Mouse (Mus musculus) lung, postnatal 0 days (tissue): ENCODE measurements at regions not wholly inside any gene's neighbourhood (a gene's known extent, or its start where the extent isn't known, plus 50 kb on each side); places are given as distances from the start of the nearest gene placed in this dataset.
A peak's percentile ranks its signal among the peaks of the same experiment; 100 is the strongest.

ENCODE experiments used
- ATAC-seq: fragments of 200-750 bp; cut with Nextera tagmentation; 2 replicates; pipeline ENCODE4 v1.8.0; 2017; ENCODE audit warnings: moderate library complexity
- DNase-seq: peaks from one replicate; pipeline ENCODE4 v3.0.0-alpha.2; 2016; ENCODE audit warnings: low spot score
- H3K27ac ChIP-seq: fragments of 300-500 bp; sonication (generic); 2 replicates; pipeline ENCODE4 v1.5.1; 2014; ENCODE audit warnings: antibody characterized with exemption, mild to moderate bottlenecking, low read length, mixed read lengths
- H3K27me3 ChIP-seq: fragments of 300-500 bp; sonication (generic); replicated peaks from 2 replicates; pipeline ENCODE4 v1.6.1; 2014; ENCODE audit warnings: low read length, mixed read lengths; ENCODE audit not compliant: insufficient read depth
- H3K36me3 ChIP-seq: fragments of 300-500 bp; sonication (generic); 2 replicates; pipeline ENCODE4 v1.6.1; 2014; ENCODE audit warnings: low read length, mixed read lengths; ENCODE audit not compliant: insufficient read depth
- H3K4me1 ChIP-seq: fragments of 300-500 bp; sonication (generic); 2 replicates; pipeline ENCODE4 v1.6.1; 2014; ENCODE audit warnings: antibody characterized with exemption, low read depth, low read length, mixed read lengths; ENCODE audit not compliant: insufficient read depth
- H3K4me2 ChIP-seq: fragments of 300-500 bp; sonication (generic); replicated peaks from 2 replicates; pipeline ENCODE4 v1.6.1; 2014; ENCODE audit warnings: low read depth, mild to moderate bottlenecking, low read length, moderate library complexity, mixed read lengths
- H3K4me3 ChIP-seq: fragments of 300-500 bp; sonication (generic); 2 replicates; pipeline ENCODE4 v1.5.1; 2014; ENCODE audit warnings: low read depth, low read length
- H3K9ac ChIP-seq: fragments of 300-500 bp; sonication (generic); replicated peaks from 2 replicates; pipeline ENCODE4 v1.6.1; 2014; ENCODE audit warnings: low read depth, mild to moderate bottlenecking
- H3K9me3 ChIP-seq: fragments of 300-500 bp; sonication (generic); 2 replicates; pipeline ENCODE4 v1.6.1; 2016; ENCODE audit warnings: low read length, mixed read lengths
- CTCF ChIP-seq: IDR thresholded peaks from 2 replicates; pipeline ENCODE4 v1.5.1; 2016; ENCODE audit warnings: antibody characterized with exemption, mild to moderate bottlenecking
- EP300 ChIP-seq: IDR thresholded peaks from 2 replicates; pipeline ENCODE4 v1.6.1; 2016; ENCODE audit warnings: antibody characterized with exemption, mild to moderate bottlenecking, control low read depth
- WGBS: fragments of 180-500 bp; shearing (Covaris S2); extraction: QIAGEN DNeasy Blood & Tissue Kit; methylation state at CpG from one replicate; pipeline ENCODE4 v1.1.7; 2014; 5-methylcytosine and 5-hydroxymethylcytosine counted together

DNA sequence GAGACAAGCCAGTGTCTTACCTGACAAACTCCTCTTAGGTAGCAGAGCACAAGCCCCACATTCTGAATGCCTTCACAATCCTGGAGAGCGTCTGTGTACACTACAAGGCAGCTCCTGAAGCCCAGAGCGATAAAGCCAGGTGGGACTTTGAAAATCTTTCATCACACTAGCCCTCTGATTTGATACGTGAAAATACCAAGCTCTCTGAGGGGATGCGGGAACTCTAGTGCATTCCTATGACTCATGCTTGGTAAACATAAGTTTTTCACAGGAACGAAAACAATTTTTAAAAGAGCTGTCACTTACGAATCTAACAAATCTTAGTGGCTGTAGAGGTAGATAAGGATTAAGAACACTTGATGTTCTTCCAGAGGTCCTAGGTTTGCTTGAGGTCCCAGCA, 108.6 kb upstream of the Peli1 start:
- no peak for TF ChIP-seq CTCF
- TF ChIP-seq EP300 = peak; percentile 99
- Histone ChIP-seq H3K9me3 (no peaks in the 10 kb centered on the region), H3K27me3 (no peaks in the 10 kb centered on the region), H3K4me1 (no peaks in the 10 kb centered on the region), H3K9ac (no peak overlapping the region), H3K36me3 (no peaks in the 10 kb centered on the region), H3K4me2 (no peak overlapping the region), H3K27ac (peak overlapping the region; percentile 71), H3K4me3 (no peak overlapping the region)
- 49% methylated on average over 6 of the region's 6 CpGs for WGBS
- DNase-seq (peak; percentile 81), ATAC-seq (peak; percentile 94)

DNA sequence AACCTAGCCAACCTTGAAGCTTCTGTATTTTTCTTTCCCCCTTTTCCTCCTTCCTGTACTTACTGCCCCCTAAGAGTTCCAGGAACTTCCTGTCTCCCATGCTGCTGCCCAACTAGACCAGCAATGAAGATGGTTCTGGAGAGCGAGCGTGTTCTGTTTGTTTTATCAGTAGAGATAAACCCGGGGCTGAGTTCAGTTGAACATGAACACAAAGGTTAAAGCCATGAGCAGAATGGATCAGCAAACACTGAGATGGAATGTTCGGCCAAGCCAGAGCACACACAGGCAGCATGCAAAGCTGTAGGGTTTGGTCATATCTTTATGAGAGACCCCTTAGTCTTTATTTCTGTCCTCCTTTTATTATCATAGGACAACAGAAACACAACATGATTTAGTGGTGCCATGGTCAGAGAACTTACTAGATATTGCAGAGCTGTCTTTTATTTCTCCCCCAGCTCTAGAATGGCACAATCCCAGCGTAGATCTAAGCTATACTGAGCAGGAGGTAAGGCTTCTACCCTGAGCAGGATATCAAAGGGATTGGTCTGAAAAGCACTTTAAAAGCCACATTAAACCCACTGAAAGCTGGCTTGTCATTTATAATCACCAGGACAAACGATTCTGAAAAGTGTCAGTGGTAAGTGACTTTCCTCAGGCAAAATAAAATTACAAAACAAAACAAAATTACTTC, 105.9 kb upstream of the Peli1 start:
- Histone ChIP-seq H3K4me2 (no peak overlapping the region), H3K9ac (no peak overlapping the region), H3K4me1 (no peaks in the 10 kb centered on the region), H3K4me3 (no peak overlapping the region), H3K9me3 (no peaks in the 10 kb centered on the region), H3K27me3 (no peaks in the 10 kb centered on the region), H3K36me3 (no peaks in the 10 kb centered on the region), H3K27ac (no peak overlapping the region)
- 27% methylated on average over 6 of the region's 6 CpGs for WGBS
- ATAC-seq = no peak
- no peak for TF ChIP-seq CTCF
- no peak for TF ChIP-seq EP300
- DNase-seq = no peak

DNA sequence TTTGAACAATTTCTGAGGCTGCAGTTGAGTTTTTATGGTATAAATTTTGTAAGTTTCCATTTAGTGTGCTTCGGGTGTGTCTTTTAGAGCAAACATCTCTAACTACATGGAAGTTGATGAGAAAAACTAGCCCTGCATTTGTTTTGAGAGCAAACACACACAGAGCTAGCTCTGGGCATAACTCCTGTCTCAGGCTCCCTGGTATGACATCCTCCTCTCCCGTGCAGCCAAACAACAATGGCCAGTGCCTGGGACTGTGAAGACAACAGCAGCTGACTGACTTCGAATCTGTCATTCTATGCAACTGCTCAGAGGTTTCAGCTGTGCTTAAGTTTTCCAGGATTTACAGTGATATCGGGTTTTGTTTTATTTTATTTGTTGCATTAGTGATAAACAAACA, 105.3 kb upstream of the Peli1 start:
- Histone ChIP-seq H3K4me3 (no peak overlapping the region), H3K9me3 (no peaks in the 10 kb centered on the region), H3K9ac (no peak overlapping the region), H3K4me1 (no peaks in the 10 kb centered on the region), H3K36me3 (no peaks in the 10 kb centered on the region), H3K4me2 (no peak overlapping the region), H3K27me3 (no peaks in the 10 kb centered on the region), H3K27ac (no peak overlapping the region)
- ATAC-seq (no peak), DNase-seq (no peak)
- TF ChIP-seq CTCF (no peak), EP300 (no peak)
- WGBS = 49% methylated on average over 4 of the region's 4 CpGs

GRCm38 (mm10) chr11:20987171-20987815, 103.8 kb upstream of the Peli1 start:
- Histone ChIP-seq H3K36me3 (no peaks in the 10 kb centered on the region), H3K27ac (no peak overlapping the region), H3K4me2 (no peak overlapping the region), H3K4me1 (no peaks in the 10 kb centered on the region), H3K27me3 (no peaks in the 10 kb centered on the region), H3K4me3 (no peak overlapping the region), H3K9me3 (no peaks in the 10 kb centered on the region), H3K9ac (no peak overlapping the region)
- no peak for TF ChIP-seq CTCF
- TF ChIP-seq EP300 = no peak
- WGBS = 67% methylated on average over 5 of the region's 5 CpGs
- no peak for DNase-seq
- ATAC-seq = no peak

GRCm38 (mm10) chr11:20987841-20988251, 103.2 kb upstream of the Peli1 start:
- Histone ChIP-seq H3K27ac (no peak overlapping the region), H3K4me2 (no peak overlapping the region), H3K36me3 (no peaks in the 10 kb centered on the region), H3K27me3 (no peaks in the 10 kb centered on the region), H3K9ac (no peak overlapping the region), H3K4me3 (no peak overlapping the region), H3K9me3 (no peaks in the 10 kb centered on the region), H3K4me1 (no peaks in the 10 kb centered on the region)
- DNase-seq (no peak), ATAC-seq (no peak)
- TF ChIP-seq CTCF = no peak
- no peak for TF ChIP-seq EP300
- WGBS = 80% methylated on average over 11 of the region's 11 CpGs

DNA sequence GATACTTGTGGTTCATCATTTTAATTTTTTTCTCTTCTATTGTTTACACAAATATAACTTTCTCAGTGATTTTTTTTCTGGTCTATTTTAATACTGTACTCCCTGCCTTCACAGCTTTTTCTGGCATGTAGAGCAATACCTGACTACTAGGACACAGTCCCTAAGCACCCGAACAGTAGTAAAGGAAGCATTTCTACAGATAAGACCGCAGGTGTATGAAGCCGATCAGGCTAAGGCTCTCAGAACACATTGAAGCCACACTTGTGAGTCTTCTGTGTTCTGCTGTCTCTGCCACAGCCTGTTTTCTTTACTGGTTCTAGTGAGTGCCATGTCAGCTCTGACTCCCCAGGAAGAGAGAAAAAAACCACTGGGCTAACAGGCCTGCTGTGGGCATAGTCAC, 102.2 kb upstream of the Peli1 start:
- Histone ChIP-seq H3K27ac (no peak overlapping the region), H3K9ac (no peak overlapping the region), H3K9me3 (no peaks in the 10 kb centered on the region), H3K4me3 (no peak overlapping the region), H3K27me3 (no peaks in the 10 kb centered on the region), H3K36me3 (no peaks in the 10 kb centered on the region), H3K4me1 (no peaks in the 10 kb centered on the region), H3K4me2 (no peak overlapping the region)
- 73% methylated on average over 3 of the region's 3 CpGs for WGBS
- no peak for ATAC-seq
- DNase-seq = no peak
- TF ChIP-seq CTCF (no peak), EP300 (no peak)
